Mouse (Mus musculus): ENCODE data around the gene Gm21985. TPM values are rescaled to one million over a fixed set of nuclear protein-coding genes. Genes with fewer than 3 reads are reported as not detected.

Gene Gm21985
- 4.4 TPM for polyA plus RNA-seq (2014; fragmentation: Illumina TruSeq; extraction: RNeasy Lipid Tissue Mini Kit (QIAGEN cat#74804); ENCODE audit: low read depth, low replicate concordance)

DNA sequence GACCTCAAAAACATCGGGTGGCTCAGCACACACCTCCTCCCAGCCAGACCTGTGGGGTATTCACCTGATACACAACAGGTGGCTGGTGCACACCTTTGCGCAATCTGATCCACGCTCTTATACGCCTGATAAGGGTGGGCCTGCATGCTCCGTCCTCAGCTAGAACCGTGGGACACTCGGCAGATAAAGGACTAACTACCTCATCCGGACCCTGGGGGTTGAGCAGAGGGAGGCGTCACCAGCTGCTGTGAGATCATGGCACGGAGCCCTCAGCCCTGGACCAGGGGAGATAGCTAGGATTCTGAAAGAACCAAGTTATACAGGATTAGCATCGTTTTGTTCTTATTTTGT, at the start of gene Gm21985:
Gene Gm21985 (plus strand): TSS at position 73 of the 351 bp plus-strand sequence.

GRCm38 (mm10) chr2:112239212-112239934, 26.7 kb upstream of the Gm21985 start, which contains the start of gene Lpcat4:
Gene Lpcat4, plus strand, starts transcription at chr2:112239468.

GRCm38 (mm10) chr2:112259241-112259962, 6.7 kb upstream of the Gm21985 start, which contains the start of gene Nutm1:
Gene Nutm1, minus strand, starts transcription at chr2:112259291.

DNA sequence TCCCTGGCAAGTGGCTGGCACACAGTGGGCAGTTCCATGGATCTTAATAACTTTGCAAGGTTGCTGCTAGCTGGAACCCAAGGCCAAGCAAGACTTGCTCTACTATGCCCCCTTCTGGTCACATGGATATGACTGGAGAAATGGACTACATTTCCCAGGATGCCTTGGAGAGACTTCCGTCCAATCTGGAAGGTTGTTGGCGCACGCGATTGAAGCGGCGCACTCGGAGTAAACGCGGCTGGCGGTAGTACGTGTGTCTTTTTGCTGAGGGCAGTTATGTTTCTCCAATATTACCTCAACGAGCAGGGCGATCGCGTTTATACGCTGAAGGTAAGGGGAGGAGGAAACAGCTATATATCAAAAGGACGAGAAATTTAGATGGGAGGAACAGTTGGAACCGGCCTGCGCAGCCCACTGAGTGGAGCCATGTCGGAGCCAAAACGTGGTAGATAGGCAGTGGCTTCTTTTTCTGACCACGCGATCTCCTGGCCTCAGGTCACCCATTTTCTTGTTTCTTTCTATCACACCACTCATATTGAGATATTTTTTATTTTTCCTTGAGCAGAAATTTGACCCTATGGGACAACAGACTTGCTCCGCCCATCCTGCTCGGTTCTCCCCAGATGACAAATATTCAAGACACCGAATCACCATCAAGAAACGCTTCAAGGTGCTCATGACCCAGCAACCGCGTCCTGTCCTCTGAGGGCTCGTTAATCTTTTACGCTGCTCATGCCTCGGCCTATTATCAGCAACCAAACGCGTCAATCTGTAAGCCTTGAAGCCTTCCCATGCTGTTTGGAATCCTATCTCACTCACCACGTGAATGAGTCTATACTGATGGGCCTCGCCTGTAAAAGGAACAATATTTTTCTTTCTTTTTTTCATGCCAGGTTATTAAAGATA, 4.1 kb upstream of the Gm21985 start, which contains the start of gene Nop10:
Gene Nop10 (plus strand): TSS at position 179 of the 906 bp plus-strand sequence.

GRCm38 (mm10) chr2:112265448-112266241, 469 bp upstream of the Gm21985 start, which contains the start of gene Slc12a6:
Gene Slc12a6, plus strand, starts transcription at chr2:112265825.

DNA sequence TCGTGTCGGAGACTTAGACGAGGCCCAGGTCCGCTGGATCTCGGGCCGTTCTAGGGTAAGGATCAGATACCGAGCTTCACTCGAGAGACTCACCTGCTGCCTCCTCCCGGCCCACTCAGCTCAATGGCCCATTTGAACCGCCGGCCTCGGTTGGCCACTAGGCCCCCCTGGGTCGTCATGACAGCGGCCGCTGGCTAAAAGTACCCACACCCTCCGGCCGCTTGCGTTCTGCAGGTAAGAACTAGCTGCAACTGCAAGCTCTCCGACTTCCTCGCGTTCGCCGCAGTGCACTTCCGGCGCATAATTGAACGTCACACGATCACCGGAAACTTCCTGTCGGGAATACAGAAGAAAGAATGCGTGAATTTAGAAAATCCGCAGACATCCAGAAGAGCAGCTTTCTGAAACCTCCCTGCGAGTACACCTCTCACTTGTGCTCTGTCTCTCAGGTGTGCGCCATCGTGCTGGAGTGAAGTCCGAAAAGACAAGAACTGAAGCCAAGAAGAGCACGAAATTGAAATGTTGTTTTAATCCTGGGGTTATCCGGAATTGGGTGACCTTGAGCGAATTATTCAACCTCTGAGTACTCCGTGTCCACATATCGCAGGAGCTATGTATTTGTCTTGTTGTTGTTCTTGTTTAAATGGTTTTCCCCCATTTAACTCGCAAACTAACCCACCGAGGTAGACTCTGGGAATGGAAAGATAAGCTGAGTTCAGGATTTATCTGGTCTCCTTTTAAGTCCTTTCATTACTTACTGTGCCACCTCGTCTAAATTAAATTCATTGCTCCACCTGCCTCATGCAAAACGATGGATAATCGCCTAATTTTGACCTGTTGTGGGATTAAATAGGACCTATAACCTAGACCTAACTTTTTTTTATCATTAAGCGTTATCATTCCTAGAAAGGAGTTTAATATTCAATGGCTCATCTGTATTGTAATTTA, 101.9 kb downstream of the Gm21985 start, which contains the start of gene Emc4:
Gene Emc4 (minus strand): TSS at position 302 of the 948 bp plus-strand sequence.

GRCm38 (mm10) chr2:112378973-112379898, 113.1 kb downstream of the Gm21985 start, which contains the start of gene Katnbl1:
Gene Katnbl1, plus strand, starts transcription at chr2:112379211.

DNA sequence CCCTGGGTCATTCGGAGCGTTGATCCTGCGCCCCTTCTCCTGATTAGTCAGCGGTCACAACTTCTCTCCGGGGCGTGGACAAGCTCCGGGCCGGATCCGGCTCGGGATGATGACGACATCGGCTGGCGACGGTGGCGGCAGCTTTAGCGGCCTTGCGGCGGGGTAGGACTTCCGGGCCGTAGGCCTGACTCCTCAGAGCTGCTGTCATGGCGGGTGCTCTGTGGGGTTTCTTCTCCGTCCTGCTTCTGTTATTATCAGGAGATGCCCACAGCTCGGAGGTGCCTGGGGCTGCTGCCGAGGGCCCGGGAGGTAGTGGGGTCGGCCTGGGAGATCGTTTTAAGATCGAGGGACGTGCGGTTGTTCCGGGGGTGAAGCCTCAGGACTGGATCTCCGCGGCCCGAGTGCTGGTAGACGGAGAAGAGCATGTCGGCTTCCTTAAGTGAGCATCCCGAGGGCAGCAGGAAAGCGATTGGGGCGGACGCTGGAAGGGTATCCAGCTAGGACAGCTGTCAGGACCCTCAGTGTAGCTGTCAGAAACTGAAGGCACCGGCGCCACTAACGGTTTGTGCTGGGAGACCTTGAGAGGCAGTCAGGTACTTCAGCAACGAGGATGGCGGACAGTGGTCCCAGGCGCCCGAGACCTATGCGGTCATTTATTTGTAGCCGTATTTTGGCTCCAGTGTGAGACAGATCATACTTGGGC, 188.9 kb downstream of the Gm21985 start, which contains the start of gene Emc7:
Gene Emc7 (plus strand): TSS at position 136 of the 703 bp plus-strand sequence.

Other genes with a start within 250 kb of the Gm21985 start
- not detected for gene Olfr1311, start 241.9 kb upstream of the Gm21985 start, polyA plus RNA-seq (2014; fragmentation: Illumina TruSeq; extraction: RNeasy Lipid Tissue Mini Kit (QIAGEN cat#74804); ENCODE audit: low read depth, low replicate concordance)
- not detected for gene Olfr1312, start 216.1 kb upstream of the Gm21985 start, polyA plus RNA-seq (2014; fragmentation: Illumina TruSeq; extraction: RNeasy Lipid Tissue Mini Kit (QIAGEN cat#74804); ENCODE audit: low read depth, low replicate concordance)
- not detected for gene Olfr1313, start 188.5 kb upstream of the Gm21985 start, polyA plus RNA-seq (2014; fragmentation: Illumina TruSeq; extraction: RNeasy Lipid Tissue Mini Kit (QIAGEN cat#74804); ENCODE audit: low read depth, low replicate concordance)
- gene Olfr1314, start 169.5 kb upstream of the Gm21985 start, polyA plus RNA-seq (2014; fragmentation: Illumina TruSeq; extraction: RNeasy Lipid Tissue Mini Kit (QIAGEN cat#74804); ENCODE audit: low read depth, low replicate concordance): not detected
- gene Olfr1315-ps1, start 150.9 kb upstream of the Gm21985 start, polyA plus RNA-seq (2014; fragmentation: Illumina TruSeq; extraction: RNeasy Lipid Tissue Mini Kit (QIAGEN cat#74804); ENCODE audit: low read depth, low replicate concordance): not detected
- not detected for gene Olfr1316, start 131.3 kb upstream of the Gm21985 start, polyA plus RNA-seq (2014; fragmentation: Illumina TruSeq; extraction: RNeasy Lipid Tissue Mini Kit (QIAGEN cat#74804); ENCODE audit: low read depth, low replicate concordance)
- not detected for gene Olfr1317, start 126.0 kb upstream of the Gm21985 start, polyA plus RNA-seq (2014; fragmentation: Illumina TruSeq; extraction: RNeasy Lipid Tissue Mini Kit (QIAGEN cat#74804); ENCODE audit: low read depth, low replicate concordance)
- not detected for gene Olfr1318, start 112.1 kb upstream of the Gm21985 start, polyA plus RNA-seq (2014; fragmentation: Illumina TruSeq; extraction: RNeasy Lipid Tissue Mini Kit (QIAGEN cat#74804); ENCODE audit: low read depth, low replicate concordance)
- gene Lpcat4, start 26.8 kb upstream of the Gm21985 start, polyA plus RNA-seq (2014; fragmentation: Illumina TruSeq; extraction: RNeasy Lipid Tissue Mini Kit (QIAGEN cat#74804); ENCODE audit: low read depth, low replicate concordance): not detected
- gene Nutm1, start 7.0 kb upstream of the Gm21985 start, polyA plus RNA-seq (2014; fragmentation: Illumina TruSeq; extraction: RNeasy Lipid Tissue Mini Kit (QIAGEN cat#74804); ENCODE audit: low read depth, low replicate concordance): not detected
- 59.7 TPM for gene Nop10, start 4.4 kb upstream of the Gm21985 start, polyA plus RNA-seq (2014; fragmentation: Illumina TruSeq; extraction: RNeasy Lipid Tissue Mini Kit (QIAGEN cat#74804); ENCODE audit: low read depth, low replicate concordance)
- gene Slc12a6, start 489 bp upstream of the Gm21985 start, polyA plus RNA-seq (2014; fragmentation: Illumina TruSeq; extraction: RNeasy Lipid Tissue Mini Kit (QIAGEN cat#74804); ENCODE audit: low read depth, low replicate concordance): 55.3 TPM
- 100.0 TPM for gene Emc4, start 101.7 kb downstream of the Gm21985 start, polyA plus RNA-seq (2014; fragmentation: Illumina TruSeq; extraction: RNeasy Lipid Tissue Mini Kit (QIAGEN cat#74804); ENCODE audit: low read depth, low replicate concordance)
- gene Katnbl1, start 112.9 kb downstream of the Gm21985 start, polyA plus RNA-seq (2014; fragmentation: Illumina TruSeq; extraction: RNeasy Lipid Tissue Mini Kit (QIAGEN cat#74804); ENCODE audit: low read depth, low replicate concordance): 55.7 TPM
- gene Emc7, start 188.7 kb downstream of the Gm21985 start, polyA plus RNA-seq (2014; fragmentation: Illumina TruSeq; extraction: RNeasy Lipid Tissue Mini Kit (QIAGEN cat#74804); ENCODE audit: low read depth, low replicate concordance): 97.9 TPM
- not detected for gene Chrm5, start 214.5 kb downstream of the Gm21985 start, polyA plus RNA-seq (2014; fragmentation: Illumina TruSeq; extraction: RNeasy Lipid Tissue Mini Kit (QIAGEN cat#74804); ENCODE audit: low read depth, low replicate concordance)
- gene Aven, start 226.7 kb downstream of the Gm21985 start, polyA plus RNA-seq (2014; fragmentation: Illumina TruSeq; extraction: RNeasy Lipid Tissue Mini Kit (QIAGEN cat#74804); ENCODE audit: low read depth, low replicate concordance): 7.1 TPM

Measured in adrenal gland, adult 10 weeks (tissue).